Comparison of ENCODE assay signal across 23 mouse cellular contexts in genomic region chr7:3576354-3577124, GRCm38 (mm10). TPM values are rescaled to one million over a fixed set of nuclear protein-coding genes. Genes with fewer than 3 reads are reported as not detected.
DNase-seq lines count a peak whose midpoint lies in the region; ATAC-seq and TF ChIP-seq lines count a peak whose summit lies in the region.
"Had no signal": no experiment of that assay in that cellular context is flagged by ENCODE, and none has a peak within 500 bp of the region (broad histone marks: within the 10 kb centered on the region; RNA-seq: fewer than 3 reads in every experiment).

No protein-coding gene starts in this region.

- peaks cover 43% of the 10 kb centered on the region for H3K36me3 ChIP-seq in E14TG2a.4 (ENCODE audit: insufficient read depth, low read length)
- H3K36me3 ChIP-seq: embryonic facial prominence, embryonic 10.5 days; embryonic facial prominence, embryonic 12.5 days; forebrain, embryonic 15.5 days had no signal

- peaks cover 78% of the 10 kb centered on the region for H3K4me1 ChIP-seq in E14TG2a.4 (replicated peaks; ENCODE audit: low read depth, low read length)
- H3K4me1 ChIP-seq: embryonic facial prominence, embryonic 10.5 days; embryonic facial prominence, embryonic 12.5 days; forebrain, embryonic 13.5 days; forebrain, embryonic 15.5 days had no signal

- 0 out of 2 replicates have a peak overlapping the region, but pooled peaks have one; percentile 85 for H3K4me3 ChIP-seq in E14TG2a.4 (replicated peaks; ENCODE audit: low read length)
- H3K4me3 ChIP-seq: embryonic facial prominence, embryonic 10.5 days; embryonic facial prominence, embryonic 12.5 days; forebrain, embryonic 13.5 days; forebrain, embryonic 15.5 days had no signal

- ATAC-seq in common myeloid progenitor, adult 5-6 weeks (replicated peaks; ENCODE audit: low read depth, poor library complexity, severe bottlenecking): 0 out of 2 replicates have a peak, but pooled peaks have one; percentile 20
- 0 out of 2 replicates have a peak, but pooled peaks have one; percentile 33 for ATAC-seq in megakaryocyte-erythroid progenitor cell, adult 5-6 weeks (replicated peaks; ENCODE audit: low FRiP score, low TSS enrichment, poor library complexity, severe bottlenecking)
- ATAC-seq: CD4-positive, CD25-positive, alpha-beta regulatory T cell, adult 4 months; forebrain, embryonic 13.5 days; forebrain, embryonic 15.5 days; forebrain, postnatal 0 days; Patski had no signal

- TF ChIP-seq CTCF in E14TG2a.4 (conservative IDR thresholded peaks at IDR 0.05; ENCODE audit: low read length): no peak

- DNase-seq in adipocyte (ENCODE audit: low spot score): no peak
- DNase-seq in frontal cortex, postnatal 25 days (ENCODE audit: low spot score in 2 of 2): no peak
- DNase-seq: adrenal gland, adult 8-10 months; adrenal gland, postnatal 14 days; adrenal gland, postnatal 36 days; B cell, adult 2 months; cerebellum, adult 11 months; cerebellum, adult 18-20 months; cerebellum, adult 8-10 months; cerebellum, adult 9-11 months; cerebellum, postnatal 14 days; cerebellum, postnatal 36 days; forebrain, postnatal 0 days had no signal

- H3K27me3 ChIP-seq in E14TG2a.4 (ENCODE audit: insufficient read depth, low read length): no peaks in the 10 kb centered on the region
- H3K27me3 ChIP-seq: CH12.LX; embryonic facial prominence, embryonic 12.5 days; forebrain, embryonic 13.5 days; forebrain, embryonic 15.5 days; Patski had no signal

- peaks cover 20% of the 10 kb centered on the region for H3K9me3 ChIP-seq in E14TG2a.4 (ENCODE audit: low read length)
- H3K9me3 ChIP-seq: embryonic facial prominence, embryonic 10.5 days; embryonic facial prominence, embryonic 12.5 days; forebrain, embryonic 13.5 days; forebrain, embryonic 15.5 days had no signal

RNA-seq across cellular contexts. Expression of gene Oscar, which starts 39.4 kb away (rescaled TPM):
- total RNA-seq in common myeloid progenitor, adult 5-6 weeks (2017): not detected in 2 replicates
- not detected in 2 replicates for total RNA-seq in megakaryocyte-erythroid progenitor cell, adult 5-6 weeks (2014; fragmentation: Nextera tagmentation)
- total RNA-seq in megakaryocyte-erythroid progenitor cell, adult 5-6 weeks (2017): not detected in 2 replicates
- total RNA-seq: adrenal gland, postnatal 14 days; adrenal gland, postnatal 36 days; CH12.LX had no signal

RNA-seq across cellular contexts. Expression of gene Ndufa3, which starts 40.6 kb away (rescaled TPM):
- 132 and 142 TPM in 2 replicates for total RNA-seq in common myeloid progenitor, adult 5-6 weeks (2017)
- total RNA-seq in megakaryocyte-erythroid progenitor cell, adult 5-6 weeks (2014; fragmentation: Nextera tagmentation): 427 and 468 TPM in 2 replicates
- total RNA-seq in megakaryocyte-erythroid progenitor cell, adult 5-6 weeks (2017): 170 and 216 TPM in 2 replicates

RNA-seq across cellular contexts. Expression of gene Tfpt, which starts 53.2 kb away (rescaled TPM):
- total RNA-seq in common myeloid progenitor, adult 5-6 weeks (2017): 30.3 and 32.8 TPM in 2 replicates
- total RNA-seq in megakaryocyte-erythroid progenitor cell, adult 5-6 weeks (2014; fragmentation: Nextera tagmentation): 17.6 and 26.3 TPM in 2 replicates
- total RNA-seq in megakaryocyte-erythroid progenitor cell, adult 5-6 weeks (2017): 38.1 and 45.9 TPM in 2 replicates

RNA-seq across cellular contexts. Expression of gene Prpf31, which starts 53.2 kb away (rescaled TPM):
- 103 and 108 TPM in 2 replicates for total RNA-seq in common myeloid progenitor, adult 5-6 weeks (2017)
- 53.7 and 61.4 TPM in 2 replicates for total RNA-seq in megakaryocyte-erythroid progenitor cell, adult 5-6 weeks (2014; fragmentation: Nextera tagmentation)
- 125 and 128 TPM in 2 replicates for total RNA-seq in megakaryocyte-erythroid progenitor cell, adult 5-6 weeks (2017)
